Mouse (Mus musculus) gastrocnemius, postnatal 10 days (tissue): ENCODE measurements around the gene Insrr. TPM values are rescaled to one million over a fixed set of nuclear protein-coding genes. Genes with fewer than 3 reads are reported as not detected.

Experiments used
- DNase-seq: peaks from one replicate; pipeline ENCODE4 v3.0.0; 2021; ENCODE audit warnings: mixed read lengths
- long read RNA-seq, 2 experiments: library from polyadenylated mRNA; stranded (forward); transcript quantifications; one replicate each; pipeline ENCODE4 v2.0.0; 2021
- total RNA-seq, 2 experiments: library from RNA; stranded (reverse); gene quantifications; 2 replicates each; pipeline ENCODE4 v1.2.3; 2021

Insrr gene
- total RNA-seq, result under 1 TPM; 0.19 to 0.56 TPM
- long read RNA-seq, experiment 1, result 0 reads
- long read RNA-seq, experiment 2, partial matches to known transcripts, result 1 of 1 reads
- long read RNA-seq, experiment 2, other reads (novel, unspliced or antisense), result 0 of 1 reads

GRCm38 (mm10) chr3:87796736-87797334 is at the start of gene Insrr:
TSS of gene Insrr (plus strand) at chr3:87796951.
- DNase-seq, result peak; percentile 52

GRCm38 (mm10) chr3:87748431-87748830 is 48.3 kb upstream of the Insrr start, which contains the start of gene Lrrc71:
TSS of gene Lrrc71 (minus strand) at chr3:87748625.
- DNase-seq, result no peak

- peak; percentile 56 for DNase-seq
These were observed 47.7 kb upstream of the Insrr start for GRCm38 (mm10) chr3:87749036-87749435.

GRCm38 (mm10) chr3:87749977-87750376 is 46.8 kb upstream of the Insrr start:
- no peak for DNase-seq

- DNase-seq, result no peak
These were observed 44.2 kb upstream of the Insrr start for GRCm38 (mm10) chr3:87752567-87752966.

DNA sequence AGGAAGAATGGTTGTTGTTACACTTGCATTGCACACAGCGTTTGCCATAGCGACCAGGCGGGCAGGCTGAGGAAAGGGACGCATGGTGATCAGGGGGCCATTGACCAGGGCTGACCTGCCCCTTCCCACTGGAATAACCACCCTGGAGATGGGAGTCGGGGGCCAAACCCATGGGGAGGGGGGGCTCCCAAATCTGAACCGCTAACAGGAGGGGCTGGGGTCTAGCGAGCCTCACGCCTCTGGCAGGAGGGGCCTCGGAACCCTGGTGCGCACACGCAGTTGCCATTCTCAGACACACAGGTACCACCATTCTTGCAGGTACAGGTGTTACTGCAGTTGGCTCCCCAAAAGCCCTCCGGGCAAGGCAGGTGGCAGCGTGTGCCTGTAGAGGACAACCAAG is 42.9 kb upstream of the Insrr start:
- no peak for DNase-seq

DNA sequence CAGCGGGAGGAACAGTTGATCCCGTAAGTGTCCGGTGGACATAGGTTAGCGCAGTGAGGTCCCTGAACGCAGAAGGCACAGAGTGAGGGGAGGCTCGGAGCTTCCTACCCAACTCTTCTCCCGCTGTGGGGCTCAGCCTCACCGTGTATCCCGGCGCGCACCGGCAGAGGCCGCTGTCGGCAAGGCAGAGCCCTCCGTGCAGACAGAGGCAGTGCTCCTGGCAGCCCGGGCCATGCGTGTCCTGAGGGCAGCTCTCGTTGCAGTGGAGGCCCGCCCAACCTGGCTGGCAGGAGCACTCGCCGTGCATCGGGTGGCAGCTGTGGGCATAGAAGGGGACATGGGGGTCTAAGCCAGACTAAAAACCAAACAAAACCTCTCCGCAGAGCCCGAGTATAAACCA is 40.8 kb upstream of the Insrr start:
- DNase-seq, result peak; percentile 94

- no peak for DNase-seq
These were observed 40.3 kb upstream of the Insrr start for GRCm38 (mm10) chr3:87756488-87756887.

GRCm38 (mm10) chr3:87758641-87759040 is 38.1 kb upstream of the Insrr start:
- no peak for DNase-seq

DNA sequence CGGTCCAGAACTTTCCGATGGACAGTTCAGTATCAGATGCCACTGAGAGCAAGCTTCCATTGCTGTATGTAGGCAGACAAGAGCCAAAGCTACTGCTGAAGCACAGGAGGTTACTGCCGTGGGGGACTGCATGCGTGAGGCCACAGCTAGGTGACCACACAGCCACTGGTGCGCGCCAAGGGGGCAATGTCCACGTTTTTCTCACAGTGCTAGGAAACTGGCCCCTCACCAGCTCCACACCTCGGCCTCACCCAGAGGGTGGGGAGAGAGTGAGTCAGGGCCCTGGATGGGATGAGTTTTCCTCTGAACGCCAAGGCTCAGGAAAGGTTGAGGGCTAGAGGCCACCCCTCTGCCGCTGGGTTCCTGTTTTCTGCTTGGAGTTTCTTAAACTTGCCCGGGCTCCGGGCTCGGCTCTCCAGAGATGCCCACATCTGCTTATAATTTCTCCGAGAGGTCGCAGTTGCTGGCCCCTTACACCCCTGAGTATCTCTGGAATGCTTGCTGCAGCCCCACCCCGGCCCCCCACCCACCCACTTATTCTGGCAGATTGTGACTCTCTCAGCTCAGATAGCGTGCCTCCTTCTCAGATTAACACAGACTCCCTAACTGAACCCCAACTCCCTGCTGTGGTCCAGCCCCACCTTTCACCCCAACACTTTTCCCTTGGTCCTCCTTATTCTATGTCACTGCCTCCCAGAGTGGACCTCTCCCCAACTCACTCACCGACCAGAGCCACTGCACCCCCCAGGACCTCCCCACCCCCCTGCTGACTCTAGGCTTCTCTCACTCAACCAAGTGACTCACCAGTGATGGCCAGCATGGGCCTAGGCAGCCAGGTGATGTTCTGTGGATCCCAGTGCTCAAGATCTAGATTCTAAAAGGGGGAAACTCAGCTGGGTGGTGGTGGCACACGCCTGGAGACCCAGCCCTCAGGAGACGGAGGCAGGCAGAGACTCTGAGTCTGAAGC is 35.1 kb upstream of the Insrr start:
- DNase-seq, result no peak

GRCm38 (mm10) chr3:87763202-87763601 is 33.5 kb upstream of the Insrr start:
- DNase-seq, result no peak

GRCm38 (mm10) chr3:87763683-87764289 is 33.0 kb upstream of the Insrr start:
- peak; percentile 81 for DNase-seq

- DNase-seq, result no peak
These were observed 32.2 kb upstream of the Insrr start for GRCm38 (mm10) chr3:87764506-87764905.

GRCm38 (mm10) chr3:87765091-87765490 is 31.7 kb upstream of the Insrr start:
- DNase-seq, result no peak

DNA sequence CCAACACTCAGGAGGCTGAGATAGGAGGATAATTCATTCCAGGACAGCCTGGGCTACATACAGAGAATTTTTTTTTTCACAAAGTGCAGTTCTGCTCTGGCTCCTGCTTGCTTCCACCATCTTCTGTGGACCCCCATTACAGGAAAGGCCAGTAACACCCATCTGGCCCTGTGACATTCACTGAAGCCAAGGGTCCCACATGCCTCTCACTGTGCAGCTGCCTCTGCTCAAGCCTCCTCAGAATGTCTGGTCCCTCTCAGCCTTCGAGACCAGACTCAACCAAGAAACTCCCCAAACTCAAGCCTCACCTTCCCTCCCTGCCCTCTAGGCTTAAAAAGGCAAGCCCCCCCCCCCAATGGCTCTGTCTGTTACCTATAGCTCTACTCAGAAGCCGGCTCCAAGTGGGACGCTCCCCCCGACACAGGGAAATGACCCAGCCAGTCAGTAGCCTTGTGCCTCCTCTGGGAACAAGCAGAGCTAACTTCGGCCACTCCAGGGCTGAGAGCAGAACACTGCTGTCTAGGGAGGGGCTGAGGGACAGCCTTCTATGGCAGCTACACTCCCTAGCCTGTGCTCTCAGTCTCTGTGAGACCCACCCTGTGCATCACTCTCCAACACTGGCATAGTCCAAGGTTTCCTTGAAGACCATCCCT is 31.0 kb upstream of the Insrr start:
- no peak for DNase-seq

DNA sequence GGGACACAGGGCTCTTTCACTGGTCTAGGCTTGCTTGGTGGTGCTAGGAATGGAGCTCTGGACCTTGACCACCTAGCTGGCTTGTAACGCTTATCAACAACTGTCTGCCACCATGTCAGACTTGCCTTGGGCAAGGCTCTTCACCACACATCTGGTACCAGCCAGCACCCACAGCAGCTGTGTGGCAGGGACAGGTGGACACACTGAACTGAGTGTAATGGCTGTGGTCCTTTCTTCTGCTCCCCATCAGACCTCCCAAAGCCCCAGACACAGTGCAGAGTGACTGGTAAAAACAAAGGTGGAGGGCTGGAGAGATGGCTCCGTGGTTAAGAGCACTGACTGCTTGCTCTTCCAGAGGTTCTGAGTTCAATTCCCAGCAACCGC is 30.5 kb upstream of the Insrr start:
- no peak for DNase-seq

DNA sequence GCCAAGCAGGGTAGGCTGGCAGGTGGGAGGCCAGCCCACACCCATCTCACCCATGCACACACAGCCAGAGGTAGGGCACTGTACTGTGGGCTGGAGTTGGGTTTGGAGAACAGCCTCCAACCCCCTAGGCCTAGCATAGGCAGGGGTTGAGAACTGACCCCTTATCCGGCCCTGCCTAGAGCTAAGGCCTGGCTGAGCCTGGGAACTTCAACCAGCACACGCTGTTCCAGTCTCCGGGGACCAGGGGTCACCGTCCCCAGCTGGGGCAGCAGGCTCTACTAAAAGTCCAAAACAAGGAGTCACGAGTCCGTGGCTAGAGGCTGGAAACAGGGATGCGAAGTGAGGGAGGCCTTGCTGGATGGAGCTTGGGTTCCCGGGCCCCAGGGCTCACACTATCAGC is 29.0 kb upstream of the Insrr start:
- DNase-seq, result no peak

DNA sequence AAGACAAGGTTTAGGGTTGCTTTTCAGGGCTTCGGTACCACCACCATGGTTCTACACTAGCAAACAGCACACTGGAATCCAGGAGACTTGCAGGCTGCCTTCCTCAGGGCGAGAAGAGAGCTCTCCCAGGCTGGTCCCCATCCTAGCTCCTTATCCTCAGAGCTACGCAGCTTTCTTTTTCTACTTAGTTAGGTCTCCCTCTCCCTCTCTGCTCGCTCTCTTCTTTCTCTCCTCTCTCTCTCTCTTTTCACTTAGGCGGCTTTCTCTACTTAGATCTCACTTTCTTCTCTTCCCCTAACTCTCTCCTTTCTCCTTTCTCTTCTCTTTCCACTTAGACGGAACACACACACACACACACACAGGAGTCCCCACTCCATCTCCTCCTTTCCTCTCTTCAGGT is 28.3 kb upstream of the Insrr start:
- no peak for DNase-seq

DNA sequence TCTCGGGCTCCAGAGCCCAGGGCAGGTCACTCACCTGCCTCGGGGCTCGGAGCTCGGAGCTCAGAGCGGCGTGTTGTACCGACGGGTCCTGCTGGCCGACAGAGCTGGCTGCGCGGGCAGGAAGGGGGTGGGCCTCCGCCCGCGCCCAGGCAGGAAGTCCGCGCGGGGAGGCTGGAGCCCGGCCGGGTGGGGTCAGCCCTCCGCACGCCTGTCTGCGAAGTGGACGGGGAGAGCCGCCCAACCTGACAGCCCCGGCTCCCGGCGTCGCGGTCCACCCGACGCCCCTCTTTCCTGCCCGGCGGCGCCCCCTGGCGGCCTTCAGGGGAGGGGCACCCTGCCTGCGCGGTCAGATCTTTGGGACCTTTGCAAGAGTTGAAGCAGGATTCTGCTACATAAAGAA is 27.9 kb upstream of the Insrr start:
- DNase-seq, result peak; percentile 90

DNA sequence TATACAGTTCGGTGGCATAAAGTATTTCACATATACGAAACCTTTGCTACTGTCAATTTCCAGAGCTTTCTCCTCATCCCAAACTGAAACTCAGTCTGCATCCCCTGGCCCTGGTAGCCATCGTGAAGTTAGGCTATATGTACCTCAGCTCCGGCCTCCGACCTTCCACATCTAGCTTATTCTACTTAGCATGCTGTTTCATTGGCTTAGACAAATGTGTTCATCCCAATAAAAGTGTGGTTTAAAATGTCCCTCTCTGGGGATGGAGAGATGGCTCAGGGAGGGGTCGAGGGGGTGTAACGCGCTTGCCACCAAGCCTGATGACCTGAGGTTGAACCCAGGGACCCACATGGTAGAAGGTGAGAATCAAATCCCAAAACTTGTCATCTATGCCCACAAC is 27.2 kb upstream of the Insrr start:
- no peak for DNase-seq

GRCm38 (mm10) chr3:87770280-87770679 is 26.5 kb upstream of the Insrr start:
- no peak for DNase-seq

GRCm38 (mm10) chr3:87771088-87771487 is 25.7 kb upstream of the Insrr start:
- no peak for DNase-seq
